Mouse (Mus musculus) left cerebral cortex, postnatal 4 days (tissue): ENCODE results near the gene Gnai3. TPM values are rescaled to one million over a fixed set of nuclear protein-coding genes. Genes with fewer than 3 reads are reported as not detected.
A peak's percentile ranks its signal among the peaks of the same experiment; 100 is the strongest.

Source experiments
- DNase-seq: peaks from one replicate; pipeline ENCODE4 v3.0.0-alpha.2; 2022
- intact Hi-C: fragments of 180-260 bp; cut with DNase I; formaldehyde crosslinking; loops from one replicate; pipeline ENCODE4 v1.15.1; 2025
- total RNA-seq, 2 experiments: library from RNA; stranded (reverse); gene quantifications; 2 replicates each; pipeline ENCODE4 v1.2.3; 2021

Gnai3 gene
- total RNA-seq, 2 experiments from 2014 or later: 88.6 to 90.4 TPM

DNA sequence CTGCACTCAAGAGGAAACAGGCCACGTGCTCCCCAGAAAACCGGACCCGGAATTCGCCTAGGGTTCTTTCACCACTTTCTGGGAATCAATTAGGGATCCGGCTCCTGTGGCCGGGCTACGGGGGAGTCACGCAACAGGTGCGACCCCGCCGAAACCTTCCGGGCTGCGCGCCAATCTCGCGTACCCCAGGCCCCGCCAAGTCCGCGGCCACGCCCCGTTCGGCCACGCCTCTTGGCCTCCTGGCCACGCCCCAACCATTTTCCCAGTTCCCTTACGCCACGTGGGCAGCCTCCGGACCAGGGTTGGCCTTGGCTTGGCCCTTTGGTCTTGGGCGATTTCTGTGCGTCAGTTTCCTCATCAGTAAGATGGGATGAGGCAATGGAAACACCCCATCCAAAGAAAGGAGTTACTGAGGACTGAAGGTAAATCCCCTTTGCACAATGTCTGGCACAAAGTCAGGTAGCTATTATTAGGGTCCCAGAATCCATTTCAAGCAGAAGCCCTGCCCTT lies 59.4 kb downstream of the Gnai3 start, which contains the start of gene Ampd2:
TSS of gene Ampd2 (minus strand) at position 182 of the 510 bp plus-strand sequence.
- peak; percentile 73 for DNase-seq
- intact Hi-C loops: no loop called here

DNA sequence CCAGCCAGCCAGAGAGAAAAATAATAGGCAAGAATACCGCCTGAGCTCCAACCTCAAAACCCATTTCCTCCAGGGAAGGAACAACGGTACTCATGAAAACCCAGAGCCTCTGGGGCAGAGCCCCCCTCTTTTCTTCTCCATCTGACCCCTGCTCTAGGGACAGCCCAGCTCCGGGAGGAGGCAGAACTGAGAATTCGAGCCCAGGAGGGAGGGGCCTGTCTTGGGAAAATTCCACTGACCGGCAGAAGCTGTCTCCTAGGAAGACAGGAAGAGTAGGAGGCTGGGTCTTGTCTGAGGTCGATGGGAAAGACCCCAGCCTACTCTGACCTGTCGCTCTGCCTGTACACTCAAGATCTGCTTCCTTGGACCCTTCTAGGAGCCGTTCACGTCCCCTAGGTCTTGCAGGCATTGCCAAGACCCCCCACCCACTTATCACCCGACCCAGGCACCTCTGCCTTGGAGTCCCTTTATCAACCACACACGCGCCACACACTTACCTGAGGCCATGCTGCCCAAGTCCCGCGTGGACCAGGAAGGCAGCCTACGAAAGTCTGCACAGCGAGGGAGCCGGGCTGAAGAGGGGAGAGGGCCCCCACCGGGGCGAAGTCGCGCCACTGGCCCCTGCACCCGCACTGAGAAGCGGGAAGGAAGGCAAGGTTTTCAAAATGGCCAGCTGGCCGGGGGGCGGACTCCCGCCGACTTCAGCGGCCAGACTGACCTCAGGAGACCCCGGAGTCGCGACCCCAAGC lies 60.1 kb downstream of the Gnai3 start:
- peak; percentile 59 for DNase-seq
- intact Hi-C loops: no loop called here

DNA sequence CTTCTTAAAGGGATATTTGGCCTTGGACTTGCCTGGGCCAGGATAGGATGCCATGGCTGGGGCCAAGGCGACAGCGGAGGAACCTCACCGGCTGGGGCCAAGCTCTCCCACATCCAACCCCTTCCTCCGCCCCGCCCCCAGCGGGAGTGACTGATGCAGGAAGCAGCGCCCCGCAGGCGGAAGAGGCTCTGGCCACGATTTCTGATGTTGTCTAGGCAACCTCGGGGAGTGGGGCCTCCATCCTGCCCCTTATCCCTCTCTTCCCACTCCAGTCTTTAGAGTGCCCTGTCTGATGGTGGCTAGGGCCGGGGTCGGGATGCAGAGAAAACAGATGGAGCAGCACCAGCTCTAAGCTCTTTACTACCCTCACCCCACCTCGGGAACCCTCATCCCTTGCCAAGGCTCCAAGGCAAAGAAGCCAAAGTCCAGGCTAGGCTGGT lies 60.6 kb downstream of the Gnai3 start:
- peak; percentile 96 for DNase-seq
- intact Hi-C loops: no loop called here

DNA sequence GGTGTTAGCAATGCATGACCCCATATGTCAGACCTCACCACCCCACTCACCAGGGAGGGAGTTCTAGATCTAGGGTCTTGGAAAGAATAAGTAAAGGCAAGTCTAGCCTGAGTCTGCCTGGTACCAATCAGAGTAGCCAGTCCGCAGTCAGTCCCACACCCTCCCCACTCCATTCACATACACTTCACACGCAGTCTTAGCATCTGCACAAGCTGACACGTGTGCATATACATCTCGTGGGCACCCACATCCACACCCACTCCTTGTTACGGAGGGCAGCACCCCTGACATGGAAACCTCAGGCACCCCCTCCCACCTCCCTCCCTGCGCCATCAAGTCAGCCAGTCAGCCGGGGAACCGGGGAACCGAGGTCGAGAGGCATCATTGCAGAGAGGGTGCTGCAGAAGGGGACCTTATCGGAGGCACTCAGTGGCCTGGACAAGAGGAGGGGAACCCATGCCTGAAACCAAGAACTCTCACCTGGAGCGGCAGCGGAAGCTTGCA lies 61.1 kb downstream of the Gnai3 start:
- no peak for DNase-seq
- intact Hi-C loops: no loop called here

DNA sequence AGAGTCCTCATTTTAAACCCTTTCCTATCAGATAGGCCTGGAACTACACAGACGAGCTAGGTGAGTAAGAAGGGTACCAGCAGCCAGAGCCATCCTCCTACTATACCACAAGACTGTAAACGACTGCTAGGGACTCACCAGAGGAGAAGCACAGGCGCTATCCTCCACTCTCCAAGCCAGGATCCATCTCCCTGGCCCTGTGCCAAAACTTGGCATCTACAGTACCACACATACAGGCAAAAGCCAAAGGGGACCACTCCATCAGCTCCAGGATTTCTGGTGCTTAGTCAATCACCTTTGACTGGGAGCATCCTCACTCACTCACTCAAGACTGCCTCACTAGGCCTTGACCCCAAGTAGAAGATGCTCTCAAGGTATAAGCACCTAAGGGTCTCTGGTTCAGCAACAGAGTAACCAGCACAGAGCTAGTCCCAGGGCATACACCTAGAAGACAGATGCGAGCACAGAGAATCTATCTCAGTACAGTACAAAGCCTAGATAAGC lies 62.0 kb downstream of the Gnai3 start:
- DNase-seq: peak; percentile 57
- intact Hi-C loops: no loop called here

DNA sequence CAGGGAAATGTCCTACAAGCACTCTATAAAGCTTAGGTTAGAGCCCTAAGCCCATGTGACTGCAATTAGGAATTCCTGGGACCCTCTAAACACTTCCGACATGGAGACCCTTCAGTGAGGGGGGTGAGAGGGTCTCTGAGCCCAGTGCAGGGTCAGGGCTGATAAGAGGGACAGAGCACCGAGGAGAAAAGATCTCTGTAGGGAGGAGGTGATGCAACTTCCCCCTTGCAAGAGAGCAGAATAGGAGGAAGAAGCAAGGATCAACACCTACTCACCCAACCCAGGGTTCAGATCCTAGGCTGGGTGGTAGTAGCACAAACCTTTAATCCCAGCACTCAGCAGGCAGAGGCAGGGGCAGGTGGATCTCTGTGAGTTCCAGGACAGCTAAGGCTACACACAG lies 62.8 kb downstream of the Gnai3 start:
- no peak for DNase-seq
- intact Hi-C loops: no loop called here

DNA sequence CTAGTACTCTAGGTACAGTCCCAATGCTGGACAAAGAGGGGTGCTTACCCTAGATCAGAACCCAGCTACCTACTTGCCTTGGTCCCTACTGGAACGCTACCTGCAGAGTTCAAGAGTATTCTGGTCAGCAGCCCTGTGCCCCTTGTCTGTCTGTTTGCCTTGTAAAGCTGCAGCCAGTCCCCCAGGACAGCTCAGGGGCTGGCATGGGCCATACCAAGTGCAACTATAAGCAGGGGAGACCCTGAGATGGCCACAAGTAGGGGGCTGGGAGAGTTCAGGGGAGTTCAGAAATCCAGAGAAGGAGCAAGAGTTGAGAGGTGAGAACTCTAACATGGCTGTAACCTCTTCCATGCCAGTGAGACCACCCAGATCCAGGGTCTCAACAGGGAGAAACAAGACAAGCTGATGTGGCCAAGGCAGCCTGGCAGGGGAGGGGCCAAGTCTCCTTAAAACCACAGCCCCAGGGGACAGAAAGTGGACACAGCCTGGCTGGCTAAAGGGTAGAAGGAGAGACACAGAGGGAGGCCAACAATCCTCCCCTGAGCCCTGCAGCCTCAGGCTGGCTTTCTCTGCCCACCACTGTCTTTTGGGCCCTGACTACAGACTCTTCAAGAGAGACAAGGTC lies 63.6 kb downstream of the Gnai3 start:
- DNase-seq: peak; percentile 46
- intact Hi-C loops: no loop called here

DNA sequence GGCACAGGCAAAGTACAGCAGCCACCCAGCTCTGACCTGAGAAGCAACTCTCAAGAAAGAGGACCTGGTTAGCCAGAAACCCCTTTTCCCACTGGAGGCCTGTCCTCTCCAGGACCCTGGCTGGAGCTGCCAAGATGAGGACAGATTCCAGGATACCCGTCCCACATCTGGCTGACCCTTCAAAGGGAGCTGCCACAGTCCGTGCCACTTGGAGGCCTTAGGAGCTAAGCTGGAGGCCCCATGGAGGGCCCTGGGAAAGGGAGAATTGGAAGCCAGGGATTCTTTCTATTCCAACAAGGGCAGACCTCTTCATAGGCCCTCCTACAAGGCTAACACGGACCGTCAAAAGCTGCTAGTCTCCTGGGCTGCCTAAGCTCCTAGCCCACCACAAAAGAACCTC lies 64.3 kb downstream of the Gnai3 start:
- intact Hi-C loops: no loop called here
- no peak for DNase-seq

DNA sequence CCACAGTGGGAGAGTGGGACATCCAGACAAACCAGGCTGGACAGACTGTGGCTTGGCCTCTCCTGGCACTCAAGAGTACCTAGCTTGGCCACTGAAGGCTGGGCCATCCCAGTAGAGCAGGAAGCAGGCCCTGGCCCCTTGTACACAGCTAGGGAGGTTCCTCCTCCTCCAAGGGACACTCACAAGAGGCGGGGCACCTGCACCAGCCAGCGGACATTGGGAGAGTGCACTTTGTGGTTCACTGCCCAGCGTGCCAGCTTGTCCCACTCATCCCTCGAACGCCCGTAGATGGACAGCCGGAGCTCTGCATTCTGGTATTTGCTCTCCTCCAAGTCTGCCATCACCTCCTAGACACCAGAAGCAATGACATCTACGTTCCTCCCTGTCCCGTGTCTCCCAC lies 69.1 kb downstream of the Gnai3 start:
- intact Hi-C loops: no loop called here
- no peak for DNase-seq

DNA sequence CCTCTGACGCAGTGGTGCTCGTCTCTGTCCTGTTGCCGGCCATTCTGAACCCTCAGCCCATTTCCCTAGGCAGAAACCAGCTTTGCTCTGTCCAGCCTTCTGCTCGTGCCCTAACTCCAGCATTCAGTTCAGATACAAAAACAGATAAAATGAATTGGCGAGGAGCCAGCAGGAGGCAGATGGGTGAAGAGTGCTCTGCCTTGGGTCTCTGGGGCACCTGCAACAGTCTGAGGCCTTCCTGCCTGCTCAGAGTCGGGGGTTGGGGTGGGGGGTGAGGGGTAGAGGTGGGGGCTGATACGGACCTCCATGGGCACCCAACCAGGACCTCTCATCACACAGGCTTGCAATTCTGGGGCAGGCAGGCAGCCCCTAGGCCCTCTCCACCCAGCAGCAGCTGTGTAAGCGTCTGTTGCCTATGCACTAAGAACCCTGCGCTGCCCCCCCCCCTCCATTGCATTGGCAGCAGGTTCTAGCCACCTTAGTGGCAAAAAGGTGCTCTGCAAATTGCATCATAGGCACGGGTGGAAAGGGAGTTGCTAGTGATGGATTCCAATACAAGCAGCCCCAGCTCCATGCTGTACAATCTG lies 72.9 kb downstream of the Gnai3 start:
- intact Hi-C loops: loop anchor here (5.0 kb wide), 1 partner anchor 74 kb away; the partner anchor contains the start of gene Gnai3
- DNase-seq: peak; percentile 49

DNA sequence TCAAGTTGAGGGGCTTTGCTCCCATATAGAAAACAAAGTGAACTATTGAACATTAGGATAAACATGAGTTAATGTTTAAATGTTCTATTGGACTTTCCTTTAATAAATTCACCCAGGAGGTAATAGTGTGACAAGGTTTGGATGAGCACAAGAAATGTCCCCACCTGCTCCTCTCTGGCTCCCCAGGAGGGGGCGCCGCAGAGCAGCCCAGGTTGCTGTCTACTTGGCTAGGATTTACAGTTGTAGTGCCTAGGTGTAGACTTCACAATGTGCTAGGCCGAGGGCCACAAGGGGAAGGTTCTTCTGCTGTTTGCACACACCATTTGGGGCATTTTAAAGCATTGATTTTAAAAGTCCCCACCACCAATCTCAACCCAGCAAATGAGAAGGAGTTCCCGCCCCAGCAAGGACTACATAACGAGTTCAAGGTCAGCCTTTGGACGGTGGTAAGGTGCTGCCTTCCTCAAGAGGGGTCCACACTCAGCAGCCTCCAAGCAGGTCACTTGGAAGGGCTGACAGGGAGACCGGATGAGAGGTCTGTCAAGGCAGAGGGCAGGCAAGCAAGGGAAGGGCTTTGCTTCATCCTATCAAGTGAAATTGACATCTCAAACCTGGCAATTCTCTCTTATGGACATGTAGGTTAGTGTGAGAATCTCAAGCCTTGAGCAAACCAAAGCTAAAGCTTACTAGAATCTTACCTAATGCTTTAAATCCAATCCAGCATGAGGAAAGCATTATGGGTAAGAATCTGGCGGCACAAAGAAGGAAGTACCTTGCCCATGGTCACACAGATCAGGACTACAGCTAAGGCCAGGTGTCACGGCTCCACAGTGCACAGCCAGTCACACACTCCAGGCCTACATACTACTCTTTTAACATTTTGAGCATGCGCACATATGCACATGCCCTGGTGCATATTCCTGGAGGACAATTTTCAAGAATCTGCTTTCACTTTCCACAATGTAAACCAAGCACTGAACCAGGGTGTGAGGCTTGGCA lies 75.4 kb downstream of the Gnai3 start:
- DNase-seq: peak; percentile 58
- intact Hi-C loops: loop anchor here (5.0 kb wide), 1 partner anchor 77 kb away; the partner anchor contains the start of gene Gnai3

DNA sequence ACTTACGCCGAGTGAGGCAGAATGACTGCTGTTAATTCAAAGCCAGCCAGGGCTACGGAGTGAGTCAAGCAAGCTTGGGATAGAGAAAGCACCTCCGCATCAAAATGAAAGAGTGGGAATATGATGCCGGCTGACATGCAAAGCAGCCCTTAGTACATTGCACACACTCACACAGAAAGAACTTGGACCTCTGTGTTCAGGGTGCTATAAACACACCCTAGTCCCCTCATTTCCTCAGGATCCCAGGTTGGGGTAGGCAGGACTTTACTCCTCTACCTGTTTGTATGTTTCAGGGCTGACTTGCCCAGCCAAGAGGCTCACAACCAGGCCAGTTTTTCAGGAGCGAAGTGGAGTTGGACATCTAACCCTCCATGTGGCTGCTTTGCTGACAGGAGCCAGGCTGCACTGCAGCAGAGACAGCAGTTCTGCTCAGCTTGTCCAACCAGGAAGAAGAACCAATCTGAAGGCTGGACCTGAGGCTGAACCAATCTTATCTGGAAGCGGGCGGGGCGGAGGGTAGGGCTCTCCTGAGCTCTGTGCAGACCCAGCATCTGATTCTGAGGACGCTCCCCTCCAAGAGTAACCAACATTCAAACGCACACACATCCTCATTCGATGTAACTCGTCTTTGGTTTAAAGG lies 76.6 kb downstream of the Gnai3 start:
- no peak for DNase-seq
- intact Hi-C loops: no loop called here

DNA sequence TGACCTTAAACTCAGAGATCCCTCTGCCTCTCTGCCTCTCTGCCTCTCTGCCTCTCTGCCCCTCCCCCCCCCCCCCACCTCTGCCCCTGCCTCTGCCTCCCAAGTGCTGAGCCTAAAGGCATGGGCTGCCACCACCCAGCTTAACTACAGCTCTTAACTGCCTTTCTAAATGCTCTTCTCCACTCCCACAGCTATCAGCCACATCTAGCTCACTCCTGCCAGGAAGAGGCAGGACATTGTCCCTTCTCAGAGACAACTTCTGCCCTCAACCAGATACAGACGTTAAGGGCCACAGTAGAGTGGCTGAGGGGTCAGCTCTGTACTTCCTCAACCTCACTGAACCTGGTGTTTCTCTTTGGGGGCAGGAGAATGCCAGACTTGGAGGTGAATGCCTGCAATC lies 77.1 kb downstream of the Gnai3 start:
- DNase-seq: no peak
- intact Hi-C loops: no loop called here

DNA sequence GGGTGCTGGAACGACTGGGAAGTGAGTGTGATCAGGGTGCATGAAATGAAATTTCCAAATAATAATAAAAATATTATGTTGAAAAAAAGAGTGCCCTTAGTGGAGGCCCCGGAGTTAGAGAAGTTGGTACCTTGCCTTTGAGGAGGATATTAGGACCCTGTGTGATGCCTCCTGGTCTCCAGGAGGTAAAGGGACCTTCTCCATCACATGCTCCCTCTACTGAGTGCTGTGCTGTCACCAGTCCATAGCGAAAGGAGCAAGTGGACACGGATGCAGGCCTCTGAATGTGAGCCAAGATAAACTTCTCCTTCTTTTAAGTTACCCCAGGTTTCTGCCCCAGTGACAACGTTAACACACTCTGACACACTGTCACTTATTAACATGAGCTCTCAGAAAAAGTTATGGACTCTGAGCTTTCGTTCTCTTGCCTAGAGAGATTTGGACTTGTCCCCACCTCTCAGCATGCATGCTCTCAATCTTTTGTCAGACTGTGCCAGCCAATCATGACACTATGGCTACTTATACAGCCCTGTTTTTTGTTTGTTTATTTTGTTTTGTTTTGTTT lies 78.5 kb downstream of the Gnai3 start:
- no peak for DNase-seq
- intact Hi-C loops: no loop called here

DNA sequence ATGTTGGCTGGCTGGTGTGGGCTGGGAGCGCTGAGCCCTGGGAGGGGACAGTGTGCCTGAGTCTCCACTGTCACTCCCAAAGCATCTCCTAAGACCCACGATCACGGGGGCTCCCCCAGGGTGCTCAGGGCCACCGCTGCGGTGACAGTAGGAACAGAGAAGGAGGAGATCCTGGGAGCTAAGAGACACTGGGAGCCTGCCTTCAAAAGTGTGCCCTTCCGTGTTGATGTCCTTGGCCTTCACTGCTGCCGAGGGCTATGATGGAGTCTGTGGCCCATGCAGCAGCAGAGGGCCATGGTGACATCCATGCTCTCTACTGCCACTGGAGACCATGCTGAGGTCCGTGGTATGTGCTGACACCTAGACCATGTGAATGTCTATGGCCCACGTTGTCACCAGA lies 80.4 kb downstream of the Gnai3 start:
- intact Hi-C loops: no loop called here
- DNase-seq: no peak

DNA sequence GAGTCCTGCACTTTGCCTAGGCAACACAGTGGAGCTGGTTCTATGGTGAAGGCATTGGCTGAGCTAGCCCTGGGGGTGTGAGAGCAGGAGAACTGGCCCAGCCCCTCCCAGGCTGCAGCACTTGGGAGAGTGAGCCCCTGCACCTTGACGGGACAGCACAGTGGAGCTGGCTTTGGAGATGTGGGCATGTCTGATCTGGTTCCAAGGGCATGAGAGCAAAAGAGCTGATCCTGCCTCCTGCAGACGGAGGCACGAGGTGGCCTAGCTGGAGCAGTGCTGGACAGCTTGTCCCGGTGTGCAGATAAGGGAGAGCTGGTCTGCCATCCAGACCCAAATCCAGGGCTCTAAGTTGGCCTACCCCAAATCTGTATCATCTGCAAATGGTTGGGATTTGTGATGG lies 81.3 kb downstream of the Gnai3 start:
- no peak for DNase-seq
- intact Hi-C loops: loop anchor here (5.0 kb wide), 1 partner anchor 367 kb away; the partner anchor contains the start of gene Ahcyl1

DNA sequence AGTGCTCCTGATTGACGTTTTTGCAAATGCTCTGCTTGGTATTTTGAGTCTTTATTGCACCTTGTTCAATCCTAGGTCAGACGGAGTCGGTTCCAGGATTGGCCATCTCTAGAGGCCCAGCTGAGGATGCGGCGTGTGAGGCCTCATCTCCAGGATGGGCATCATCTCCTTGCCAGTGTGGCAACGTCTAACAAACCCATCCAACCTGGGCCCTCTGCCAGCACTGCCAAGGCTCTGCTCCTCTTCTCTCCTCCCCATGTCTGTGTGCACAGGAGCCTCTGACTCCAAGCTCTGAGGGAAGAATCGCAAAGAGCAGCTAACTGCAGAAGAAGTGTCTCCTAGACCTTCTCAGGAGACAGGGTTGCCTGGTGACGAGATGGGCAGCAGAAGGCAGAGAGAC lies 83.3 kb downstream of the Gnai3 start:
- intact Hi-C loops: loop anchor here (5.0 kb wide), 1 partner anchor 365 kb away; the partner anchor contains the start of gene Ahcyl1
- DNase-seq: no peak

DNA sequence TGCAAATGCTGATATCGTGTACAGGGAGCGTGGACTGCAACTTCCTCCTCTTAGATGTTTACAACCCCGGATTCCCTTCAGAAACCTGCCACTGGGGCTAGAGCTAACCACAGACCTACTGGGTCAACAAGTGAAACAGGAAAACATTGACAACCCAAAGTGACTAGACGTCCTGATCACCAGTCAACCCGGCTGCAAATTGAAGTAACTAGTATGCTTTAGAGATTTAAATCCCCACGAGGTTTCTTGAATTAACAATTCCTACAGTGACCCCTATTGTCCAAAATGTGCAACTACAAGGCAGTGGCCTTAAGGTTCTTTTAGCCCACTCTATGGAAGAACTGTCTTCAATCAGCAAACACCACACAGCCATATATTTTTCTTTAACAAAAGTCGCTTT lies 84.5 kb downstream of the Gnai3 start:
- peak; percentile 31 for DNase-seq
- intact Hi-C loops: loop anchor here (2.0 to 5.0 kb wide), 2 partner anchors 195 to 364 kb away; partner anchors contain the start of gene Ahcyl1
